Mouse (Mus musculus): ENCODE data around the gene Amotl2.
"Not testable (repeated sequence)": the region's sequence is repeated elsewhere in the genome, so short reads cannot be mapped to it uniquely, and the experiment has no call there.

Amotl2 gene

GRCm38 (mm10) chr9:102733999-102734738 is 17.7 kb downstream of the Amotl2 start:
- no peak for DNase-seq (ENCODE audit: low spot score)

GRCm38 (mm10) chr9:102734739-102735075 is 18.2 kb downstream of the Amotl2 start:
- no peak for DNase-seq (ENCODE audit: low spot score)

- DNase-seq (ENCODE audit: low spot score) = no peak
These were observed 18.8 kb downstream of the Amotl2 start for GRCm38 (mm10) chr9:102735231-102735630.

GRCm38 (mm10) chr9:102735996-102736395 is 19.5 kb downstream of the Amotl2 start:
- no peak for DNase-seq (ENCODE audit: low spot score)

GRCm38 (mm10) chr9:102737405-102737804 is 20.9 kb downstream of the Amotl2 start:
- DNase-seq (ENCODE audit: low spot score) = no peak

GRCm38 (mm10) chr9:102746753-102747152 is 30.3 kb downstream of the Amotl2 start:
- DNase-seq (ENCODE audit: low spot score) = no peak

- no peak for DNase-seq (ENCODE audit: low spot score)
These were observed 31.4 kb downstream of the Amotl2 start for GRCm38 (mm10) chr9:102747902-102748301.

- no peak for DNase-seq (ENCODE audit: low spot score)
These were observed 32.7 kb downstream of the Amotl2 start for GRCm38 (mm10) chr9:102749216-102749615.

- no peak for DNase-seq (ENCODE audit: low spot score)
These were observed 35.3 kb downstream of the Amotl2 start for GRCm38 (mm10) chr9:102751632-102752303.

GRCm38 (mm10) chr9:102753299-102753698 is 36.8 kb downstream of the Amotl2 start:
- no peak for DNase-seq (ENCODE audit: low spot score)

- no peak for DNase-seq (ENCODE audit: low spot score)
These were observed 38.7 kb downstream of the Amotl2 start for GRCm38 (mm10) chr9:102755161-102755560.

- DNase-seq (ENCODE audit: low spot score) = no peak
These were observed 39.3 kb downstream of the Amotl2 start for GRCm38 (mm10) chr9:102755591-102756270.

GRCm38 (mm10) chr9:102756352-102756751 is 39.9 kb downstream of the Amotl2 start:
- no peak for DNase-seq (ENCODE audit: low spot score)

GRCm38 (mm10) chr9:102758851-102759250 is 42.4 kb downstream of the Amotl2 start:
- no peak for DNase-seq (ENCODE audit: low spot score)

- DNase-seq (ENCODE audit: low spot score) = peak; percentile 18
These were observed 43.1 kb downstream of the Amotl2 start for GRCm38 (mm10) chr9:102759581-102760001.

GRCm38 (mm10) chr9:102761599-102761998 is 45.1 kb downstream of the Amotl2 start:
- no peak for DNase-seq (ENCODE audit: low spot score)

- DNase-seq (ENCODE audit: low spot score) = no peak
These were observed 46.4 kb downstream of the Amotl2 start for GRCm38 (mm10) chr9:102762836-102763235.

- peak; percentile 32 for DNase-seq (ENCODE audit: low spot score)
These were observed 47.0 kb downstream of the Amotl2 start for GRCm38 (mm10) chr9:102763520-102763919.

GRCm38 (mm10) chr9:102764540-102764939 is 48.1 kb downstream of the Amotl2 start:
- DNase-seq (ENCODE audit: low spot score) = not testable (repeated sequence)

- no peak for DNase-seq (ENCODE audit: low spot score)
These were observed 50.3 kb downstream of the Amotl2 start for GRCm38 (mm10) chr9:102766741-102767140.

- no peak for DNase-seq (ENCODE audit: low spot score)
These were observed 52.8 kb downstream of the Amotl2 start for GRCm38 (mm10) chr9:102769257-102769656.

- DNase-seq (ENCODE audit: low spot score) = no peak
These were observed 53.7 kb downstream of the Amotl2 start for GRCm38 (mm10) chr9:102770190-102770589.

- no peak for DNase-seq (ENCODE audit: low spot score)
These were observed 54.9 kb downstream of the Amotl2 start for GRCm38 (mm10) chr9:102771308-102771895.

Measured in embryo, embryonic 10 days (tissue).